Comparison of ENCODE assay signal across 26 mouse cellular contexts in the genomic region with DNA sequence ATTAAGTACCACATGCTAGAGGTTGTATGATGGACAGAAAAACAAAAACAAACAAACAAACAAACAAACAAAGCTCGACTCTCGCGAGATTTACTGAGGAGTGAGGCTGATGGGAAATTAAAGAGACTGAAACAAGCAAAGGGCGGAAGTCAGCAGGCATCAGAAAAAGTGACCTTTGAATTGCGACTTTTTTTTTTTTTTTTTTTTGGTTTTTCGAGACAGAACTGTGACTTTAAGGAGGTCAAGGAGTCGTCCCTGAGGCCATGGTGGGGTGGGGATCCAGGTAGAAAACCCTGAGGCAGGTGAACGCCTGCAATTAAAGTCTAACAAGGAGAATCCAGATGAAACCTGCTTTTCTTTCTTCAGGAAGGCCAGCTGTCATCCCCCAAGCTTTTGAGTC. TPM values are rescaled to one million over a fixed set of nuclear protein-coding genes. Genes with fewer than 3 reads are reported as not detected.
DNase-seq lines count a peak whose midpoint lies in the region; TF ChIP-seq lines count a peak whose summit lies in the region.
"Had no signal": no experiment of that assay in that cellular context is flagged by ENCODE, and none has a peak within 500 bp of the region (broad histone marks: within the 10 kb centered on the region; RNA-seq: fewer than 3 reads in every experiment).

No protein-coding gene starts in this region.

- H3K27ac ChIP-seq in spleen, adult 2 months (ENCODE audit: insufficient read depth, low read length) = peak overlapping the region; percentile 63
- H3K27ac ChIP-seq in ES-Bruce4 (ENCODE audit: insufficient read depth, low read length) = no peak overlapping the region
- H3K27ac ChIP-seq: embryonic facial prominence, embryonic 12.5 days; embryonic facial prominence, embryonic 15.5 days; gastrocnemius, adult 2 months; heart, embryonic 15.5 days; hindbrain, embryonic 10.5 days; hindbrain, embryonic 13.5 days; intestine, embryonic 15.5 days had no signal

- no peak overlapping the region for H3K4me3 ChIP-seq in spleen, adult 2 months (ENCODE audit: extremely low read depth, insufficient read depth, insufficient read length)
- H3K4me3 ChIP-seq in ES-Bruce4 (ENCODE audit: low read depth, low read length) = no peak overlapping the region; the same call in 1 of the 2 replicates
- H3K4me3 ChIP-seq: embryonic facial prominence, embryonic 12.5 days; embryonic facial prominence, embryonic 15.5 days; gastrocnemius, adult 2 months; heart, embryonic 12.5 days; heart, embryonic 15.5 days; hindbrain, embryonic 10.5 days; hindbrain, embryonic 13.5 days; intestine, embryonic 15.5 days had no signal

- no peak for TF ChIP-seq CTCF in spleen, adult 2 months (IDR thresholded peaks at IDR 0.05; ENCODE audit: extremely low read depth, insufficient read depth, insufficient read length, insufficient replicate concordance)
- TF ChIP-seq CTCF in ES-Bruce4 (IDR thresholded peaks at IDR 0.05; ENCODE audit: low read depth, low read length) = no peak

- no peaks in the 10 kb centered on the region for H3K36me3 ChIP-seq in spleen, adult 2 months (ENCODE audit: control insufficient read depth, insufficient read depth, low read length)
- H3K36me3 ChIP-seq in ES-Bruce4 (ENCODE audit: control insufficient read depth, insufficient read depth, low read length, poor library complexity, severe bottlenecking) = no peaks in the 10 kb centered on the region
- H3K36me3 ChIP-seq: embryonic facial prominence, embryonic 12.5 days; embryonic facial prominence, embryonic 15.5 days; G1E; heart, embryonic 12.5 days; heart, embryonic 15.5 days; hindbrain, embryonic 10.5 days; hindbrain, embryonic 13.5 days; intestine, embryonic 15.5 days had no signal

- H3K9me3 ChIP-seq in ES-Bruce4 (replicated peaks; ENCODE audit: control insufficient read depth, insufficient read depth, low read length, poor library complexity, severe bottlenecking) = no peaks in the 10 kb centered on the region
- H3K9me3 ChIP-seq: embryonic facial prominence, embryonic 12.5 days; embryonic facial prominence, embryonic 15.5 days; heart, embryonic 12.5 days; heart, embryonic 15.5 days; hindbrain, embryonic 10.5 days; hindbrain, embryonic 13.5 days; intestine, embryonic 15.5 days had no signal

- peaks cover 4% of the 10 kb centered on the region; the same call in 1 of the 2 replicates for H3K4me1 ChIP-seq in spleen, adult 2 months (ENCODE audit: control insufficient read depth, insufficient read depth, insufficient read length)
- H3K4me1 ChIP-seq in ES-Bruce4 (ENCODE audit: control insufficient read depth, insufficient read depth, low read length) = no peaks in the 10 kb centered on the region
- H3K4me1 ChIP-seq: embryonic facial prominence, embryonic 15.5 days; heart, embryonic 12.5 days; hindbrain, embryonic 13.5 days; intestine, embryonic 15.5 days had no signal

- peak; percentile 55; the same call in 1 of the 2 replicates for TF ChIP-seq EP300 in ES-Bruce4 (IDR thresholded peaks at IDR 0.05; ENCODE audit: insufficient read depth, low read depth, low read length)

- H3K9ac ChIP-seq in ES-Bruce4 (ENCODE audit: low read depth, poor library complexity, severe bottlenecking) = no peak overlapping the region
- H3K9ac ChIP-seq: embryonic facial prominence, embryonic 12.5 days; embryonic facial prominence, embryonic 15.5 days; forebrain, postnatal 0 days; heart, embryonic 12.5 days; heart, embryonic 15.5 days; hindbrain, embryonic 13.5 days; intestine, embryonic 15.5 days had no signal

- no peaks in the 10 kb centered on the region for H3K27me3 ChIP-seq in spleen, adult 2 months (ENCODE audit: control insufficient read depth, insufficient read depth, low read length)
- no peaks in the 10 kb centered on the region for H3K27me3 ChIP-seq in ES-Bruce4 (ENCODE audit: control insufficient read depth, insufficient read depth, low read length, poor library complexity, severe bottlenecking)
- H3K27me3 ChIP-seq: embryonic facial prominence, embryonic 12.5 days; embryonic facial prominence, embryonic 15.5 days; heart, embryonic 12.5 days; heart, embryonic 15.5 days; hindbrain, embryonic 13.5 days; intestine, embryonic 15.5 days had no signal

- no peak for DNase-seq in spleen, adult 2 months (ENCODE audit: low read depth in 1 of 2, low spot score in 2 of 2)
- DNase-seq in spleen, postnatal 36 days (ENCODE audit: low spot score in 2 of 2) = no peak
- peak; percentile 52 for DNase-seq in R1 (ENCODE audit: low read depth, low spot score)
- DNase-seq in layer of hippocampus, postnatal 10 days (ENCODE audit: low spot score in 2 of 2) = no peak
- no peak for DNase-seq in ovary, postnatal 14 days (ENCODE audit: low spot score)
- no peak for DNase-seq in thymus, postnatal 10 days (ENCODE audit: low spot score in 2 of 2)
- DNase-seq: adrenal gland, postnatal 10 days; adrenal gland, postnatal 36 days; cerebellum, adult 11 months; cerebellum, adult 2 months; cerebellum, adult 9-11 months; cerebellum, postnatal 25 days; forebrain, postnatal 0 days; gastrocnemius, adult 2 months; gastrocnemius, postnatal 14 days; heart, postnatal 10 days; heart, postnatal 36 days had no signal

- no peak for TF ChIP-seq POLR2A in spleen, adult 2 months (IDR thresholded peaks at IDR 0.05; ENCODE audit: low read depth, low read length)
- TF ChIP-seq POLR2A in ES-Bruce4 (IDR thresholded peaks at IDR 0.05; ENCODE audit: insufficient read depth, low read length) = no peak

- 62% methylated on average over 8 of the region's 8 CpGs for WGBS in spleen, adult 2 months

RNA-seq across cellular contexts. Expression of gene Map2k6, which starts 27.1 kb away (rescaled TPM):
- polyA plus RNA-seq in spleen, adult 2 months (2012; rRNA removed) = 2.1 and 2.8 TPM in 2 replicates
- polyA plus RNA-seq in ES-Bruce4 (2011; ENCODE audit: insufficient read depth, insufficient read length, low read depth, missing spikeins) = 8.8 and 10.1 TPM in 2 replicates
- 10 to 100 TPM; 28.8 to 31.1 TPM for total RNA-seq in layer of hippocampus, postnatal 10 days (2021)
- polyA plus RNA-seq: G1E had no signal

RNA-seq across cellular contexts. Expression of gene Abca5, which starts 34.3 kb away (rescaled TPM):
- polyA plus RNA-seq in spleen, adult 2 months (2012; rRNA removed) = 0.11 and 0.25 TPM in 2 replicates
- 3.5 and 4.9 TPM in 2 replicates for polyA plus RNA-seq in ES-Bruce4 (2011; ENCODE audit: insufficient read depth, insufficient read length, low read depth, missing spikeins)
- 10 to 100 TPM; 30.0 to 31.9 TPM for total RNA-seq in layer of hippocampus, postnatal 10 days (2021)
- polyA plus RNA-seq: G1E had no signal
